Mouse (Mus musculus): Measurements from ENCODE around the gene Taar1. TPM values are rescaled to one million over a fixed set of nuclear protein-coding genes. Genes with fewer than 3 reads are reported as not detected.

Taar1 gene
- polyA plus RNA-seq, 1 experiment, result not detected

DNA sequence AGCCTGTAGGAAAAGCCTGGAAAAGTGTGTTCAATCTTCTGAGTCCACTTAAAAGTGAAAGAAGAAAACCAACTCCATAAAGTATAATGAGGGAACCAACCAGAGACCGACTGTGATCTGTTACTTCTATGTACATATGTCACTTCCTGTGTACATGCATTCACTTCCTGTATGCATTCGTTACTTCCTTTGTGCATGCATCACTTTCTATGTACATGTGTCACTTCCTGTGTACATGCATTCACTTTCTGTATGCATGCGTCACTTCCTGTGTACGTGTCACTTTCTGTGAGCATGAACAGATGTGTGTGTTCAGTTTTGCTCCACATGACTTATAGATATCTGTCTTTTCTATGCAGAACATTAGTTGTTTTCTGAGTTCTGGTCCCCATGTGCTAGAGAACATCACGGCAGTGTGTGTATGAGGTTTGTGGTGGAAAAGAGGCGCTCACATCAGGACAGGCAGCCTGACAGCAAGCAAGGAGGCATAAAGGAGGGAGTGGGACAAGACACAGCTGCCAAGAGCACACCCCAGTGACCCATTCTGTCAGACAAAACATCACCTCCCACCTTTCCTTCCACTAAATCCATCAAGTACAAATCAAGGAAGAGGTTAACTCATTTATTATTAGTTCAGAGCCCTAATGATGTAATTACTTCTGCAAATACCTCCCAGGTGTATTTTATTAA, 44.9 kb downstream of the Taar1 start:
- Histone ChIP-seq H3K4me1 (ENCODE audit: control insufficient read depth, insufficient read depth, low read length) (no peaks in the 10 kb centered on the region), H3K27ac (ENCODE audit: insufficient read depth, low read length) (no peak overlapping the region), H3K4me3 (ENCODE audit: insufficient read depth, low read length) (no peak overlapping the region)
- no peak for TF ChIP-seq POLR2A (IDR thresholded peaks at IDR 0.05; ENCODE audit: low read depth, low read length)

DNA sequence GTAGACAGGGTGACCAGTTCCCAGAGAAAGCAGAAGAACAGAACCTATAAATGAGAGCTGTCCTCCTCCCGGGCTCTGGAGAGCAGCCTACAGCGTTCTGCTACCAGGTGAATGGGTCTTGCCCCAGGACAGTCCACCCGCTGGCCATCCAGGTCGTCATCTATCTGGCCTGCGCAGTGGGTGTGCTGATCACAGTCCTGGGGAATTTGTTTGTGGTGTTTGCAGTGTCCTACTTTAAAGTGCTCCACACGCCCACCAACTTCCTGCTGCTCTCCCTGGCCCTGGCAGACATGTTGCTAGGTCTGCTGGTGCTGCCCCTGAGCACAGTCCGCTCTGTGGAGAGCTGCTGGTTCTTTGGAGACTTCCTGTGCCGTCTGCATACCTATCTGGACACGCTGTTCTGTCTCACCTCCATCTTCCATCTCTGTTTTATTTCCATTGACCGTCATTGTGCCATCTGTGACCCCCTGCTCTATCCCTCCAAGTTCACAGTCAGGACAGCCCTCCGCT, 50.6 kb downstream of the Taar1 start, which contains the start of gene Taar5:
TSS of gene Taar5 (plus strand) at position 51 of the 510 bp plus-strand sequence.
- Histone ChIP-seq H3K4me1 (ENCODE audit: control insufficient read depth, insufficient read depth, low read length) (no peaks in the 10 kb centered on the region), H3K4me3 (ENCODE audit: insufficient read depth, low read length) (no peak within 1 kb of the TSS), H3K27ac (ENCODE audit: insufficient read depth, low read length) (no peak within 1 kb of the TSS)
- TF ChIP-seq CTCF (IDR thresholded peaks at IDR 0.05; ENCODE audit: borderline replicate concordance, insufficient read depth, low read length) (no peak), POLR2A (IDR thresholded peaks at IDR 0.05; ENCODE audit: low read depth, low read length) (no peak)

Other genes starting within 250 kb of the Taar1 start
- 255 and 381 TPM in 2 replicates for gene Rps12, start 133.1 kb upstream of the Taar1 start, polyA plus RNA-seq (2011; ENCODE audit: insufficient read length, low read depth, missing spikeins)
- 19.9 and 28.8 TPM in 2 replicates for gene Slc18b1, start 123.4 kb upstream of the Taar1 start, polyA plus RNA-seq (2011; ENCODE audit: insufficient read length, low read depth, missing spikeins)
- gene Vnn3, start 68.9 kb upstream of the Taar1 start, polyA plus RNA-seq (2011; ENCODE audit: insufficient read length, low read depth, missing spikeins), result not detected in 2 replicates
- gene Vnn1, start 25.7 kb upstream of the Taar1 start, polyA plus RNA-seq (2011; ENCODE audit: insufficient read length, low read depth, missing spikeins), result 4.5 and 5.1 TPM in 2 replicates
- gene Taar2, start 18.2 kb downstream of the Taar1 start, polyA plus RNA-seq (2011; ENCODE audit: insufficient read length, low read depth, missing spikeins), result not detected in 2 replicates
- not detected in 2 replicates for gene Taar3, start 29.2 kb downstream of the Taar1 start, polyA plus RNA-seq (2011; ENCODE audit: insufficient read length, low read depth, missing spikeins)
- gene Taar4, start 40.1 kb downstream of the Taar1 start, polyA plus RNA-seq (2011; ENCODE audit: insufficient read length, low read depth, missing spikeins), result not detected in 2 replicates
- not detected in 2 replicates for gene Taar5, start 50.4 kb downstream of the Taar1 start, polyA plus RNA-seq (2011; ENCODE audit: insufficient read length, low read depth, missing spikeins)
- not detected in 2 replicates for gene Taar6, start 65.3 kb downstream of the Taar1 start, polyA plus RNA-seq (2011; ENCODE audit: insufficient read length, low read depth, missing spikeins)
- not detected in 2 replicates for gene Taar7a, start 73.1 kb downstream of the Taar1 start, polyA plus RNA-seq (2011; ENCODE audit: insufficient read length, low read depth, missing spikeins)
- gene Taar7b, start 79.6 kb downstream of the Taar1 start, polyA plus RNA-seq (2011; ENCODE audit: insufficient read length, low read depth, missing spikeins), result not detected in 2 replicates
- not detected in 2 replicates for gene Taar7d, start 106.9 kb downstream of the Taar1 start, polyA plus RNA-seq (2011; ENCODE audit: insufficient read length, low read depth, missing spikeins)
- gene Taar7e, start 117.3 kb downstream of the Taar1 start, polyA plus RNA-seq (2011; ENCODE audit: insufficient read length, low read depth, missing spikeins), result not detected in 2 replicates
- not detected in 2 replicates for gene Taar7f, start 129.2 kb downstream of the Taar1 start, polyA plus RNA-seq (2011; ENCODE audit: insufficient read length, low read depth, missing spikeins)
- gene Taar8a, start 156.1 kb downstream of the Taar1 start, polyA plus RNA-seq (2011; ENCODE audit: insufficient read length, low read depth, missing spikeins), result not detected in 2 replicates
- not detected in 2 replicates for gene Taar8b, start 171.9 kb downstream of the Taar1 start, polyA plus RNA-seq (2011; ENCODE audit: insufficient read length, low read depth, missing spikeins)
- gene Taar8c, start 181.6 kb downstream of the Taar1 start, polyA plus RNA-seq (2011; ENCODE audit: insufficient read length, low read depth, missing spikeins), result not detected in 2 replicates
- gene Taar9, start 189.2 kb downstream of the Taar1 start, polyA plus RNA-seq (2011; ENCODE audit: insufficient read length, low read depth, missing spikeins), result not detected in 2 replicates
- 93.6 and 103 TPM in 2 replicates for gene Stx7, start 228.9 kb downstream of the Taar1 start, polyA plus RNA-seq (2011; ENCODE audit: insufficient read length, low read depth, missing spikeins)

Data from embryonic fibroblast, embryonic 13.5 days (primary cell).